Mouse (Mus musculus) small intestine, adult 2 months (tissue): ENCODE results near the gene Ccdc169. TPM values are rescaled to one million over a fixed set of nuclear protein-coding genes. Genes with fewer than 3 reads are reported as not detected.

Source experiments
- H3K27ac ChIP-seq: fragments of 200-500 bp; 2 replicates; pipeline ENCODE4 v1.5.1; 2012; ENCODE audit warnings: low read depth, low read length, control low read depth, inconsistent platforms; ENCODE audit not compliant: insufficient read depth
- H3K27me3 ChIP-seq: fragments of 200-500 bp; 2 replicates; pipeline ENCODE4 v1.6.1; 2012; ENCODE audit warnings: mild to moderate bottlenecking, moderate library complexity, low read length, inconsistent platforms; ENCODE audit not compliant: control insufficient read depth, insufficient read depth
- H3K36me3 ChIP-seq: fragments of 200-500 bp; 2 replicates; pipeline ENCODE4 v1.6.1; 2012; ENCODE audit warnings: mild to moderate bottlenecking, low read length, control low read depth, inconsistent platforms; ENCODE audit not compliant: control insufficient read depth, insufficient read depth
- H3K4me1 ChIP-seq: fragments of 200-500 bp; 2 replicates; pipeline ENCODE4 v1.6.1; 2012; ENCODE audit warnings: low read length, inconsistent platforms, mixed read lengths; ENCODE audit not compliant: control insufficient read depth, insufficient read depth, insufficient read length
- H3K4me3 ChIP-seq: fragments of 200-500 bp; 2 replicates; pipeline ENCODE4 v1.5.1; 2012; ENCODE audit warnings: low read depth, mild to moderate bottlenecking, control low read depth, inconsistent platforms, low read length, moderate library complexity
- CTCF ChIP-seq: fragments of 200-500 bp; IDR thresholded peaks from 2 replicates; pipeline ENCODE4 v1.5.1; 2012; ENCODE audit warnings: low read depth, mild to moderate bottlenecking, control low read depth, inconsistent platforms, low read length, moderate library complexity, mixed read lengths; ENCODE audit not compliant: insufficient replicate concordance, insufficient read length; ENCODE audit errors: extremely low read depth
- POLR2A ChIP-seq: fragments of 200-500 bp; IDR thresholded peaks from 2 replicates; pipeline ENCODE4 v1.6.1; 2012; ENCODE audit warnings: low read depth, mild to moderate bottlenecking, control low read depth, inconsistent platforms, low read length, moderate library complexity
- WGBS: fragments of 180-500 bp; shearing (Covaris S2); methylation state at CpG from one replicate; pipeline ENCODE4 v1.1.7; 2018; 5-methylcytosine and 5-hydroxymethylcytosine counted together
- polyA plus RNA-seq: library from polyadenylated mRNA; depleted of rRNA; stranded (reverse); fragments of >200 nt; gene quantifications from 2 replicates; pipeline ENCODE4 v1.2.3, GENCODE M21; 2012; rRNA removed

The Ccdc169 gene
- not detected in 2 replicates for polyA plus RNA-seq

GRCm38 (mm10) chr3:55137039-55137438 is at the start of gene Ccdc169:
TSS of gene Ccdc169 (plus strand) at chr3:55137339.
- H3K27me3 ChIP-seq: no peaks in the 10 kb centered on the region
- no peak for TF ChIP-seq POLR2A
- no peak for TF ChIP-seq CTCF
- H3K36me3 ChIP-seq: peaks cover 19% of the 10 kb centered on the region
- no peak within 1 kb of the TSS for H3K27ac ChIP-seq
- no peaks in the 10 kb centered on the region for H3K4me1 ChIP-seq
- H3K4me3 ChIP-seq: no peak within 1 kb of the TSS

DNA sequence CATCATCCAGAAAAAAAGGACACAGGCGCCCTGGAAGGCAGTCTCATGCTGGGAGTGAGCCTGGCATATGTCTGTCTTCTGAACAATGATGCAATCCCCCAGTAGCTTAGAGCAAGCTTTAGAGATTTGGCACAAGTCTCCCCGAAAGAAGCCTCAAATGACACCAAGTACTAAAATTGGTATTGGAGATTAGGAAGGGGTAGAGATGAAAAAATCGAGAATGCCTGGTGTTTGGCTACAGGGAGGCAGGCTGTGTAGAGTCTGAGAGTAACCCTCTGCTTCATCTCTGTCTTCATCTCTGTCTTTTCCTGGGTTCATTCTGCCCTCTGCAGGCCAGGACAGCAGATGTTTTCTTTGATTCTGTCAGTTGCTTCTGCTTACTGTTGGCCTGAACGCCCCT is 49.8 kb upstream of the Ccdc169 start:
- Histone ChIP-seq H3K36me3 (no peaks in the 10 kb centered on the region), H3K4me3 (no peak overlapping the region), H3K27me3 (no peaks in the 10 kb centered on the region), H3K4me1 (peaks cover 7% of the 10 kb centered on the region; the same call in 1 of the 2 replicates), H3K27ac (no peak overlapping the region)
- WGBS: 61% methylated on average over 4 of the region's 4 CpGs
- no peak for TF ChIP-seq POLR2A
- no peak for TF ChIP-seq CTCF

DNA sequence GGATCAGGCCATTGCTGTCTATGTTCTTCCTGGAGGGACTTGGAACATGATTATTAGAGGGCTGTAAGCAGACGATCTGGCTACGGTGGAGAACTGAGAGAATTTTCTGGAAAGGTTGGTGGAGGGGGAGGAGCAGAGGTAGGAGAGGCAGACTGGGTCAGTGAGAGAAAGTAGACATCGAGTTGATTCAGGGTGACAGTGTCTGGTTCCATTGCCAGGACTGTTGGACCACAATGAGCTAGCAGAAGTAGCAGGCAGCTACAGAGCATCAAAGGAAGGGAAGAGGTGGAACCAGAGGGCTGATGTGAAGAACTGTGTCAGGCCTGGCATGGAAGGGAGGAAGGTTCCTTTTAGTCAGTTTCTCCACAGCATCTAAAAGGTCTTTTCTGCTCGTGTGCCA is 48.8 kb upstream of the Ccdc169 start:
- TF ChIP-seq POLR2A (no peak), CTCF (no peak)
- peaks cover 7% of the 10 kb centered on the region; the same call in 1 of the 2 replicates for H3K4me1 ChIP-seq
- peak overlapping the region; percentile 85 for H3K27ac ChIP-seq
- 17% methylated on average over 4 of the region's 4 CpGs for WGBS
- no peaks in the 10 kb centered on the region for H3K27me3 ChIP-seq
- peak overlapping the region; percentile 27 for H3K4me3 ChIP-seq
- no peaks in the 10 kb centered on the region for H3K36me3 ChIP-seq

DNA sequence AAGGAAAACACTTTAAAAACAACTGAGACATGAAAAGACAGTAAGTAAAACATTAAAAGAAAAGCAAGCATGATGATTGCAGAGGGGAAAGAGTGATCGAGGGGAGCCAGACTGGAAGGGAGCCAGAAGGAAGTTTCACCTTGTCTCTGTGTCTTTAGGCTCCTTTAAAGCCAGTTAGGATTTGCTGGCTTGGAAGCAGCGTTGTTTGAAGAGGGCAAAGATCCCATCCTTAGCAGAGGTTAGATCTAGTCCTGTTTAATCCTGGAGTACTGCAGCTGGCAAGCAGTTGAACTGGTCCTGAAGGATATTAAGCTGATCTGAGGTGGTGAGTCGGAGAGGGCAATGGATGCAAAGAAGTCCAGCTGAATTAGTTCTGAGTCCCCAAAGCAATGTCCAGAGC is 48.3 kb upstream of the Ccdc169 start:
- H3K36me3 ChIP-seq: no peaks in the 10 kb centered on the region
- 28% methylated on average over 3 of the region's 3 CpGs for WGBS
- H3K27me3 ChIP-seq: no peaks in the 10 kb centered on the region
- peaks cover 7% of the 10 kb centered on the region; the same call in 1 of the 2 replicates for H3K4me1 ChIP-seq
- no peak for TF ChIP-seq CTCF
- no peak for TF ChIP-seq POLR2A
- peak overlapping the region; percentile 30; the same call in 1 of the 2 replicates for H3K4me3 ChIP-seq
- peak overlapping the region; percentile 85 for H3K27ac ChIP-seq

- Histone ChIP-seq H3K27me3 (no peaks in the 10 kb centered on the region), H3K27ac (peak overlapping the region; percentile 85), H3K36me3 (no peaks in the 10 kb centered on the region), H3K4me3 (peak overlapping the region; percentile 30; the same call in 1 of the 2 replicates), H3K4me1 (peaks cover 7% of the 10 kb centered on the region; the same call in 1 of the 2 replicates)
- no peak for TF ChIP-seq CTCF
- WGBS: 21% methylated on average over 4 of the region's 4 CpGs
Measured at GRCm38 (mm10) chr3:55089291-55089690, 47.8 kb upstream of the Ccdc169 start.

DNA sequence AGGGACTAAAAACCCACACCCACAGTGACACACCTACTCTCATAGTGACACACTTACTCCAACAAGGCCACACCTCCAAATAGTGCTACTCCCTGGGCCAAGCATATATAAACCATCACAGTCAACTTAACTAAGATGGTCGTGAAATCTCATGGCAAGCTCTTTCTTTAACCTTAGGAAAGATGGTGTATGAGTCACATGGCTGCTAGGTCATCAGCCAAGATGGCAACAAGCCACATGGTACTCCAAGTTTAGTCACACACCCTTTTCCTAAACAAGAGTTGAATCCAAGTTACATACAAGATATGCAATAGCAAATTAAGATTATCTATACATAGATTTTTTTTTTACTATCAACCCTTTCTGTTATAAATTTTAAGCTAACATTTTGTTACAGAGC is 44.0 kb upstream of the Ccdc169 start:
- Histone ChIP-seq H3K4me1 (peaks cover 7% of the 10 kb centered on the region; the same call in 1 of the 2 replicates), H3K27me3 (no peaks in the 10 kb centered on the region), H3K4me3 (no peak overlapping the region), H3K36me3 (no peaks in the 10 kb centered on the region), H3K27ac (no peak overlapping the region)
- no peak for TF ChIP-seq CTCF
- no peak for TF ChIP-seq POLR2A
- WGBS: 60% methylated on average over 1 of the region's 1 CpGs

DNA sequence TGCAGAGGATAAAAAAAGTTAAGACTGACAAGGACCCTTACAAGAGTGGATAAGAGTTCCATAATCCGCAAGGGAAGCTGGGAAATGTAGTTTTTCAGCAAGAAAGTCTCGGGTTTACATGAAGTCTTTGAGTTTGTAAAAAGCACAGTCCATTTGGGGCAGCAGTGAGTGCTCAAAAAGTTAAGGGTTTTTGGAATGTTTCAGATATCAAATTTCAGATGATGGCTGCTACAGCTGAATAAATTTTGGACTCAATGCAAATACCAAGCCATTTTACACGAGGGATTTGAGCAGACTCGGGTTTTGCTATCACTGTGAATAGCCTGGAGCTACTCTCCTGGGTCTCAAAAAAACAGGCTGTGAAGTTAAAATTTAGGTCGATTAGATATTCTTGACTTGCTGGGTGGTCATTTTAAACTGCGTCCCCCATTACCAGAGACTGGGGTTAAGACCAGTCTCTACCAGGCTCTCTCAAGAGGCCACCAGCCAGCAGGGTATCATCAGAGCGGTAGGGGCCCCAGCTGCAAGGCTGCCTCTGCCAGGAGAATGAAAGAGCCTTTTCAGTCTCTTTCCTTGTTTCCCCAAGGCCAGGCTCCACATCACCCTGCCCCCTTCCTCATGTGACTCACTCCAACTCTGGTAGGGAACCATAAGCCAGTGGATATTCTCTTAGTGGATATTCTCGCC is 41.0 kb upstream of the Ccdc169 start:
- TF ChIP-seq CTCF: no peak
- no peak for TF ChIP-seq POLR2A
- no peaks in the 10 kb centered on the region for H3K27me3 ChIP-seq
- no peaks in the 10 kb centered on the region for H3K4me1 ChIP-seq
- no peak overlapping the region for H3K4me3 ChIP-seq
- WGBS: 39% methylated on average over 8 of the region's 8 CpGs
- no peak overlapping the region for H3K27ac ChIP-seq
- H3K36me3 ChIP-seq: no peaks in the 10 kb centered on the region

GRCm38 (mm10) chr3:55096655-55097005 is 40.5 kb upstream of the Ccdc169 start:
- Histone ChIP-seq H3K4me3 (no peak overlapping the region), H3K4me1 (no peaks in the 10 kb centered on the region), H3K27me3 (no peaks in the 10 kb centered on the region), H3K27ac (no peak overlapping the region), H3K36me3 (no peaks in the 10 kb centered on the region)
- TF ChIP-seq POLR2A: no peak
- TF ChIP-seq CTCF: no peak
- 35% methylated on average over 2 of the region's 2 CpGs for WGBS
